Mouse (Mus musculus): ENCODE data around the gene Grb10.

The Grb10 gene

DNA sequence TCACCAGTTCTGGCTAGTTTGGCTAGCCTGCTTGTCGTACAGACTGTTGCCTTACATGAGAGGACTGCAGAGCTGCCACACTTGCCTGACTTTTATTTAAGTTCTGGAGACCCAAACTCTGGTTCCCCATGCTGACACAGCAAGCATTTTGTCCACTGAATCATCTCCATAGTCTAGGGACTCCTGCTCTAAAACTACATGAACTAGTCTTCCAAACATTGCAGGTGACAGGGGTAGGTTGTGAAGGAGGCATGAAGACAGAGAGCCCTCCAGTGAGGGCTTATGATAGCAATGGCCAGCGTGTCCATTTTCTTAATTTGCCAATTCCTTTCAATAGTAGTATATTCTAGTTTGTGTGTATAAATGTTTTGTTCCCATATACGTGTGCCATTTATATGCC is 109.4 kb downstream of the Grb10 start:
- no peak for ATAC-seq (ENCODE audit: insufficient number of reproducible peaks, low FRiP score, low TSS enrichment)

DNA sequence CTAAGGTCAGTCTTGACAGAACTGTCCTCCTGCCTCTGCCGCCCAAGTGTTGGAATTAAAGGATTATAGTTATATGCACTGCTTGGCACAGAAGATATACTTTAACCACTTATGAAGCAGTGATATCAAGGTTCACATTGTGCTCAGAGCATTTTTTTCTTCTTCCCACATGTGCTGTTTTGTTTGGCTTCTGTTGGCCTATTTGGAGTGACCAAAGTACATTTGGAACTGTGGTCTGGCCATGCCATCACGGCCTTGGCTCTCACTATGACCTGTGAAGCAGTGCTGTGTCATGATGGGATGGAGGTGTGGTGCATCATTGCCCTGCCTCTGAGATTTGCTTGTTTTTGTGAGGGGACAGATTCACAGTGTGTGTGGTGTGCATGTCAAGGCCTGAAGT is 109.9 kb downstream of the Grb10 start:
- ATAC-seq (ENCODE audit: insufficient number of reproducible peaks, low FRiP score, low TSS enrichment): no peak

DNA sequence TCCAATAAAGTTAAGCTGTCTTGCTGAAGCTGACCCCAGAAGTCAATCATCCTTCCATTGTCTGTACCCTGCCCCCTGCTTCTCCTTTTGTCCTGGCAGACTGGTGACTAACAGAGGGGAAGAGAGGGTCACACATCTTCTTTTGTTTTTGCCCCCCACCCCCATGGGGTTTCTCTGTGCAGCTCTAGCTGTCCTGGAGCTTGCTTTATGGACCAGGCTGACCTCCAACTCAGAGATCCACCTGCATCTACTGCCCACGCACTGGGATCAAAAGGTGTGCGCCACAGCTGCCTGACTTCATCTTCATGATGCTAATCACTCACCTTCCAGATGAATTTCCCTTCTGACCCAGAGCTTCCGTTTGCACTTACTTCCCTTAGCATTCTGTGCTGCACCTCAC is 114.6 kb downstream of the Grb10 start:
- no peak for ATAC-seq (ENCODE audit: insufficient number of reproducible peaks, low FRiP score, low TSS enrichment)

DNA sequence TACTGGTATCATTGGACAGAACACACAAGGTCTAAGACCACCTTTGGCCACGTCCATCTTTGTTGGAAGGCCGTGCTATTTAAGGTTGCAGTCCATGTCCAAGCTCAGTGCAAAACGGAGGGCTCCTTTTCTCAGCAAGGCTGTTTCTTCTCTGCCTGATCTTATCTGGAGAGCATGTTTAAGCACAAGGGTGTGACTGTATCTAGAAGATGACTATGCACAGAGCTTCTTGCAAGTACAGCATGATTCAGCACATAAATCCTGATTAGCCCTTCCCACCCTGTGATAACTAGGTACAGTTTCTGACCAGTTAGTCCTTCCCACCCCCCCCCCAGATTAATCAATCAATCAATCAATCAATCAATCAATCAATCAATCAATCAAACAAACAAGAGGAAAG is 115.1 kb downstream of the Grb10 start:
- no peak for ATAC-seq (ENCODE audit: insufficient number of reproducible peaks, low FRiP score, low TSS enrichment)

DNA sequence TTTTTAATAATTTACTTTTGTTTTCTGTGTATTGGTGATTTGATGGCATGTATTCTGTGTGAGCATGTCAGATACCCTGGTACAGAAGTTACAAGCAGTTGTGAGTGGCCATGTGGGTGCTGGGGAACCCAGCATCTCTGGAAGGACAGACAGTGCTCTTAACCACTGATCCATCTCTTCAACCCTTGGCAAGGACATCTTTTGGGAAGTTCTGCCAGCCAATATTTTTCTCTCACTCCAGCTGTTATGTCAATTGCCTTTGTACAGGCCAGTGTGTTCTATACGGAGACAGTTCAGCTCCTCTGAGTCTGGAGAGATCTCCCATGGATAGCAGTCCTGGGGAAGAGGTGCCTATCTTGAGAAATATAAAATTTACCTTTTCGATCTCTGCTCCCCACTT is 116.4 kb downstream of the Grb10 start:
- no peak for ATAC-seq (ENCODE audit: insufficient number of reproducible peaks, low FRiP score, low TSS enrichment)

DNA sequence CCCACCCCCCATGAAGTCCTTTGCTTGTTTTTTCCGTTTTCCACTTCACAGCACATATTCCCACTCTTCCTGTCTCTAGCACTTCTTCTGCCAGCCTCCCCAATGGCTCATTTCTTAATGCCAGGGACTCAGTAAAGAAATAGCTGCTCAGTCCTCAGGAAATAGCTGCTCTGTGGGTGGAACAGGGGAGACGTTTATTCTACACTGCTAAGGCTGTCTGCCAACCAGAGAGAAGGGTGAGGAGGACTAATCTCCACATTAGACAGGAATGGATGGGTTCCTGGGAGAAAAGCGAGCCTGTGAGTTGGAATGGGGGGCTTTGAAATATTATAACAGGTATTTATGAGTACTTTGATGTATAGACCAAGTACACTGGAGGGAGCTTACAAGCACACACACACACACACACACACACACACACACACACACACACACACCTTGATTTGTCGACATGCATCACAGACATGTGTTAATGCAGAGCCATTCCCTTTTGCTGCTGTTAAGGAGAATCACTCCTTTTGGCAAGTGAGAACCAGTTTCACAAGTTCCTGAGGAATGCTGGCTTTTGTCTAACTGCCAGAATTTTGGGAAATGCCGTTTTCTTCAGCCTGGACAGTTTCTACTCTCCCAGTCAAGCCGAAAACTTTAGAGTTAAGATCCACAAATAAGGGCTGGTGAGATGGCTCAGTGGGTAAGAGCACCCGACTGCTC is 130.6 kb downstream of the Grb10 start:
- ATAC-seq (ENCODE audit: insufficient number of reproducible peaks, low FRiP score, low TSS enrichment): no peak

DNA sequence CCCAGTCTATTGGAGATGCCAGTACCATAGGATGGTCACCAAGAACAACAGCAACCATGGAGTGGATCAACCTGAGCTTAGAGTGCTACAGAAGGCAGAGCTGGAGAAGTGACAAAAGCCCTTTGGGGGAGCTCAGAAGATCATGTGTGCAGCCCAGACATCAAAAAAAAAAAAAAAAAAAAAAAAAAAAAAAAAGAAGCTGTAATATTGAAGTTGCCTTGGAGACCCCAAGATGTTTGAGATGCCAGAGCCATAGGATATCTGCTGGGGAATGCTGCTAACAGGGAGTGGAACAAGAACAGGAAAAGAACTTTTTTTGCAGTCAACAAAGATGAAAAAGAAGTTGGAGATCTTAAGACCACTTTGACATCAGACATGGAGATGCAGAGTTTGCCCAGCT is 133.0 kb downstream of the Grb10 start:
- no peak for ATAC-seq (ENCODE audit: insufficient number of reproducible peaks, low FRiP score, low TSS enrichment)

- no peak for ATAC-seq (ENCODE audit: insufficient number of reproducible peaks, low FRiP score, low TSS enrichment)
Observed at GRCm38 (mm10) chr11:11904995-11905394, 133.5 kb downstream of the Grb10 start.

GRCm38 (mm10) chr11:11901509-11901908 is 137.0 kb downstream of the Grb10 start:
- ATAC-seq (ENCODE audit: insufficient number of reproducible peaks, low FRiP score, low TSS enrichment): no peak

DNA sequence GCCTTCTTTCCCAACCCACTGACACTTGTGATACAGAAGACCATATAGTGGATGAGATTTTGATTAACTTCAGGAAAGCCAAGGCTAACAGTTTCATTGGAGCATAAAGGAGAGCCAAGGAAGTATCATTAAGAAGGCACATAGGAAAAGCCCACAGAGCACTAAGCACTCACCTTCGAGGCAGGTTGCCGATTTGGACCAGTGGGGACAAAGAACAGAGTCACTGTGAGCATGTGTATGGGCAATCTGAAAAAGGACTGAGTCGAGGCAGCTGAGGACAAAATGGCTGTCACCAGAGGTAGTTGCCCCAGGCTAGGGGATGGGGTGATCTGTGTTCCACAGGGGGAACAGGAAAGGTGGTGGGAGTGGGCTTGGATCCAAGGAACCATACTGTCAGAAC is 140.0 kb downstream of the Grb10 start:
- no peak for ATAC-seq (ENCODE audit: insufficient number of reproducible peaks, low FRiP score, low TSS enrichment)

GRCm38 (mm10) chr11:11897645-11898357 is 140.7 kb downstream of the Grb10 start, which contains the start of gene Ddc:
TSS of gene Ddc (minus strand) at chr11:11898144.
- no peak for ATAC-seq (ENCODE audit: insufficient number of reproducible peaks, low FRiP score, low TSS enrichment)

DNA sequence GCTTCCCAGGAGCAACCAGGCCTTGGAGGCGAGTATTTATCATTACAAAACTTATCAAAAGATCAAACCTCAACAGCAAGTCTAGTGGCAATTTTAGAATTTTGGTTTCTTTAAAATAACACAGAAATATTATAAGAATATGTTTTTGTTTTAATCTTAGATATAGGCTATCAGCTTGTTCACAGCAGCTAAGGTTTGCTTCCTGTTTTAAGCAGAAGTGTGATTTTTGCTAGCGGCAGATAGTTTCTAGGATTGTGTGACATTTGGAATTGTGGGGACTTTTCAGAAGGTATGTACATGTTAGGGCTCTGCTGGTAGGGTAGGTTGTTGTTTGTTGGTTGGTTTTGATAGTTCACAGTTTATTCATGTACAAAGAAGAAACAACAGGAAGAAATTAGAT is 143.0 kb downstream of the Grb10 start:
- ATAC-seq (ENCODE audit: insufficient number of reproducible peaks, low FRiP score, low TSS enrichment): no peak

GRCm38 (mm10) chr11:11893769-11894168 is 144.7 kb downstream of the Grb10 start:
- ATAC-seq (ENCODE audit: insufficient number of reproducible peaks, low FRiP score, low TSS enrichment): no peak

DNA sequence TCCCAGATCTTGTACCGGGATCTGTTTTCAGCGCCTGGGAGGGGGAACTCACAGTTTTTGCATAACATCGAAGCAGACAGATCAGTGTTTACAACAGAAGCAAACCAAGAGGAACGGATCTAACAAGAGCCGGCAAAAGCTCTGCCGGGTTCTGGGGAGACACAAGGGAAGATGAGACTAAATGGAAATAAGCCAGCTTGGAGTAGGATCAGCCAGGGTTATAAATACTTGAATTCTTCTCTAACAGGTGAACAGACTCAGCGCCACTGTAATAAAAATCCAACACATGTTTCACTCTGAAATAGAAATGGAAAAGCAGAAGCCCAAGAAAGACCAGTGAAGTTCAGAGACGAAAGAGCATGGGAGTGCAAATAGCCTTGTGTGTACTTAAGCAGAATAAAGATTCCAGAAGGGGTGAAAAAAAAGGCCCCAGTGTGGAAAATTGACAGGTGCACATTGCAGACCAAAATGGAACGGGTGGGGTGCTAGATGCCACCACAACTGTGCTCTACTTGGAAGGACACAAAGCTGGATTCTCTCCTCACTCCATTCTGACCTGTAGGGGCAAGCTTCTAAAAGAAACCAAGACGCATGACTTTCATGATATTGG is 145.4 kb downstream of the Grb10 start:
- no peak for ATAC-seq (ENCODE audit: insufficient number of reproducible peaks, low FRiP score, low TSS enrichment)

GRCm38 (mm10) chr11:11891832-11892231 is 146.7 kb downstream of the Grb10 start:
- ATAC-seq (ENCODE audit: insufficient number of reproducible peaks, low FRiP score, low TSS enrichment): no peak

- no peak for ATAC-seq (ENCODE audit: insufficient number of reproducible peaks, low FRiP score, low TSS enrichment)
Observed at GRCm38 (mm10) chr11:11890139-11890741, 148.2 kb downstream of the Grb10 start.

- no peak for ATAC-seq (ENCODE audit: insufficient number of reproducible peaks, low FRiP score, low TSS enrichment)
Observed at GRCm38 (mm10) chr11:11888727-11889126, 149.8 kb downstream of the Grb10 start.

DNA sequence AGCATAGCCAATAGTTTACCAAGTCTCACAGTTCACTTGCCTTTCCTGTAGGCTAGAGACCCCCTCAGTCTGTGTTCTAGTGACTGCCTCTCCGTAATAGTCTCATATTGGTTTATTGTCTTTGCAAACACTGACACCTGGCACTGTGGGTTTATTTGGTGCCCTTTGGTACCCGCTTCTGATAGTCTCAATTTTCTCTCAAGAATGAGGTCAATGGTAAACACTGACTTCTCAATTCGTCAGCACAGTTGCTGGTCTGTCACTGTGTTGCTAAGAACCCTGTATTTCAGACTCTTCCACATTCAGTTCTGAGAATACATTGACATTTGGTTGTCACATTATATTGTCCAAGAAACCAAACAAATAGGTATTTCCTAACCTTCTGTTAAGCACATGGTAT is 150.4 kb downstream of the Grb10 start:
- ATAC-seq (ENCODE audit: insufficient number of reproducible peaks, low FRiP score, low TSS enrichment): no peak

GRCm38 (mm10) chr11:11886403-11886998 is 152.0 kb downstream of the Grb10 start:
- no peak for ATAC-seq (ENCODE audit: insufficient number of reproducible peaks, low FRiP score, low TSS enrichment)

- ATAC-seq (ENCODE audit: insufficient number of reproducible peaks, low FRiP score, low TSS enrichment): no peak
Observed at GRCm38 (mm10) chr11:11885921-11886320, 152.6 kb downstream of the Grb10 start.

DNA sequence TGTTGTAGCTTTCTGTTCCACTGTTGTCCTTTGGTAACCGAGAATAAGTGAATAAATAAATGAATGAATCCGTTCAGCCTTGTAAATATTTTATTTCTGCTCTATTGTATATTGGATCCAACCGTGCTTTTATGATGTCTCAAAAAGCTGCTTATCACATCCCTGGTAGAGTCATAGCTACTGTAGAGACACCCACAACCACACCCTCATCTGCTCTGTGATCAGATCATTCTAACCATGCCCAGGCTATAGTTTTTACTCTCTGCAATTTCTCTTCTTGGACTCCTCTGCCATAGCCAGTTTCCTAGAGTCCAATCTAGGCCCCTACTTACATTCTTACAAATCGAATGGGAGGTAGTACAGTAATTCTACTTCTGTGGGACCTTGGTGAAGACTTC is 153.2 kb downstream of the Grb10 start:
- ATAC-seq (ENCODE audit: insufficient number of reproducible peaks, low FRiP score, low TSS enrichment): no peak

All from cerebellum, adult (tissue).